Mouse (Mus musculus) stomach, postnatal 0 days (tissue): ENCODE data around the gene Pitpnm2. TPM values are rescaled to one million over a fixed set of nuclear protein-coding genes. Genes with fewer than 3 reads are reported as not detected.

Source experiments
- ATAC-seq: fragments of 200-750 bp; cut with Nextera tagmentation; 2 replicates; pipeline ENCODE4 v1.8.0; 2017; ENCODE audit not compliant: low FRiP score, low TSS enrichment
- DNase-seq: peaks from one replicate; pipeline ENCODE4 v3.0.0-alpha.2; 2016; ENCODE audit warnings: low spot score
- H3K27ac ChIP-seq: fragments of 300-500 bp; sonication (generic); replicated peaks from 2 replicates; pipeline ENCODE4 v1.5.1; 2014; ENCODE audit warnings: mild to moderate bottlenecking, control low read depth
- H3K27me3 ChIP-seq: fragments of 300-500 bp; sonication (generic); 2 replicates; pipeline ENCODE4 v1.6.1; 2014; ENCODE audit warnings: low read length; ENCODE audit not compliant: control insufficient read depth, insufficient read depth
- H3K36me3 ChIP-seq: fragments of 300-500 bp; sonication (generic); 2 replicates; pipeline ENCODE4 v1.6.1; 2014; ENCODE audit warnings: low read length, mixed read lengths; ENCODE audit not compliant: control insufficient read depth, insufficient read depth
- H3K4me1 ChIP-seq: fragments of 300-500 bp; sonication (generic); replicated peaks from 2 replicates; pipeline ENCODE4 v1.6.1; 2014; ENCODE audit warnings: antibody characterized with exemption; ENCODE audit not compliant: control insufficient read depth, insufficient read depth
- H3K4me2 ChIP-seq: fragments of 300-500 bp; sonication (generic); replicated peaks from 2 replicates; pipeline ENCODE4 v1.6.1; 2014; ENCODE audit warnings: low read depth, mild to moderate bottlenecking, control low read depth, moderate library complexity
- H3K4me3 ChIP-seq: fragments of 300-500 bp; sonication (generic); 2 replicates; pipeline ENCODE4 v1.5.1; 2014; ENCODE audit warnings: low read depth, low read length, control low read depth
- H3K9ac ChIP-seq: fragments of 300-500 bp; sonication (generic); 2 replicates; pipeline ENCODE4 v1.6.1; 2014; ENCODE audit warnings: mild to moderate bottlenecking, low read length, control low read depth, mixed read lengths
- H3K9me3 ChIP-seq: fragments of 300-500 bp; sonication (generic); 2 replicates; pipeline ENCODE4 v1.6.1; 2016; ENCODE audit warnings: low read length; ENCODE audit not compliant: control insufficient read depth
- CTCF ChIP-seq: IDR thresholded peaks from 2 replicates; pipeline ENCODE4 v1.5.1; 2016; ENCODE audit warnings: antibody characterized with exemption, low read depth, mild to moderate bottlenecking, moderate library complexity
- EP300 ChIP-seq: optimal IDR thresholded peaks from 2 replicates; pipeline ENCODE3; 2016; ENCODE audit warnings: antibody characterized with exemption
- WGBS: fragments of 180-500 bp; shearing (Covaris S2); extraction: QIAGEN DNeasy Blood & Tissue Kit; methylation state at CpG from one replicate; pipeline ENCODE4 v1.1.7; 2014; 5-methylcytosine and 5-hydroxymethylcytosine counted together
- polyA plus RNA-seq: library from polyadenylated mRNA; unstranded; fragments of >200 nt; fragmentation: Nextera tagmentation; extraction: Ambion mirVana; gene quantifications from 2 replicates; pipeline ENCODE4 v1.2.1, GENCODE M21; 2015

The Pitpnm2 gene
- polyA plus RNA-seq, 1 experiment from 2014 or later: 1.8 TPM

DNA sequence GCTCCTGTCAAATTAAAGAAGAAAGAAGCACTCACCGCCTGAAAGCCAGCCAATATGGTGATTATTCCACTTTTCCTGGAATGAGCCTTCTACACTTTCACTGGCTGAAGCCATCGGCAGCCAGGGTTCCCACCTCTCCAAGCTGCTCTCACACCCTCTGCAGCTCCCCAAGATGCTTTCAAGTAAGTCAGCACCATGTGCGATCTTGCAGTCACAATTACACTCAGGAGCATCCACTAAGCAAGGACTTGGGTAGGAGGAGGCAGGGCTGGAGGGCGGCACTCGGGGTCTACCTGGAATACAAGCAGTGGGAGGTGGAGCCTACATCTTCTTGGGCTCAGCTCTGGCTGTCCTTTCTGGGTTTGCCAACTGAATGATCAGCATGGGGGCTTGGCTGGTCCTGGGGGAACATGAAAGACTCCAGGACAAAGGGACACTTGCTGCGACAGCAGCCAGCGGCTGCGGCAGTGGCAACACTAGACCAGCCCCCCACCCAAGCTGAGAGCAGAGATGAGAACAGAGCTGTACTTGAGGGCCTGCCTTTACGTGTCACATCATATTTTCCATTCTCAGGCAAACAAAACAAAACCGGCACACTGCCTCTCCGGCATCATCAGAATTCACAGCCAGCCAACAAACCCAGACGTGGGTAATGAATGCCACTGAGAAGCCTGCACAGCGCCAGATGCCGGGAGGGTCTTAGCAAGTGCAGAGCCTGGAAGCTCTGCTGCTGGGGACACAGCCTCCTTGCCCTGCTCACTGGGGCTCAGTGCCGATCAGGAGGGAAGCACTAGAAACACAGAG, 64.5 kb downstream of the Pitpnm2 start:
- 49% methylated on average over 15 of the region's 15 CpGs for WGBS
- H3K4me1 ChIP-seq: peaks cover 3% of the 10 kb centered on the region; the same call in 1 of the 2 replicates

DNA sequence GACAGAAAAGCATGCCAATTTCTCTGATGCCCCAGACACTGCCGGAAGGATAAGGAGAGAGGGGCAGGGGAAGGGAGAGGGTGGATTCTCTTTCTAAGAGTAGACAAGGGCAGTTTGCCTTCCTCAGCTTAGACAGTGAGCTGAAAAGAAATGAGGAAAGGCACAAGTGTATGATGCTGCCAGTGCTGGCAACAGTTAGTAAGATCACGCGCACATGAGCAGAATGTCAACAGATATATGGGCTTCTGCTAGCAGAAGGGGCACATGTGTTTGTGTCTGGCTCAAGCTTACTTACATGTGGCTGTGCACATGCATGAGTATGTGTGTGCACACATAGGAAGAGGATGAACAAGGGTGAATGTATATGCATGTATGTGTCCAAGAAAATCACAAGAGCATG, 65.4 kb downstream of the Pitpnm2 start:
- H3K36me3 ChIP-seq: no peaks in the 10 kb centered on the region
- TF ChIP-seq EP300 (no peak), CTCF (no peak)
- 71% methylated on average over 3 of the region's 3 CpGs for WGBS

More for the DNA sequence above, 64.5 kb downstream of the Pitpnm2 start:
- ATAC-seq: no peak
- H3K27ac ChIP-seq: no peak overlapping the region; the same call in 1 of the 2 replicates
- H3K4me2 ChIP-seq: peak overlapping the region; percentile 14; the same call in 1 of the 2 replicates
- H3K27me3 ChIP-seq: no peaks in the 10 kb centered on the region
- no peaks in the 10 kb centered on the region for H3K36me3 ChIP-seq
- H3K9ac ChIP-seq: no peak overlapping the region
- no peaks in the 10 kb centered on the region for H3K9me3 ChIP-seq
- DNase-seq: no peak
- TF ChIP-seq EP300 (no peak), CTCF (no peak)
- H3K4me3 ChIP-seq: no peak overlapping the region

DNA sequence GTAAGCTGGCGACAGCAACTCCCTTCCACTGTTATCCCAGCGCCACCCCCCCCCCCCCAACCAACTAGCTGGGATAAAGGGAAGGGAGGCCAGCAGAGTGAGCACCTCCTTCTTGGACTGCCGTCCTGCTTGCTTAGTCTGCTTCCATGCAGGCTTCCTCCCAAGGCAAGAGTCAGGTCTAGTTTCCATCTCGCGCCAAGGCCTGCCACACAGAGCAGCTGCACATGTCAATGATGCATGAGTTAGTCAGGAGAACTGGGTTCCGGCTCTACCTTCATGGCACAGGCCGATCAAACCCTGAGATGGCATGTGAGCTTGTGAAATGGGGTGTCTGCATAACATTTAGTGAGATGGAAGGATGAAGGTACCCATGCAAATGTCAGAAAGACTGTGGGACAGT, 66.9 kb downstream of the Pitpnm2 start:
- H3K27me3 ChIP-seq: no peaks in the 10 kb centered on the region
- ATAC-seq (no peak), DNase-seq (no peak)
- H3K4me3 ChIP-seq: no peak overlapping the region
- no peaks in the 10 kb centered on the region for H3K9me3 ChIP-seq
- H3K4me2 ChIP-seq: no peak overlapping the region
- no peaks in the 10 kb centered on the region for H3K36me3 ChIP-seq
- H3K4me1 ChIP-seq: peaks cover 3% of the 10 kb centered on the region; the same call in 1 of the 2 replicates
- H3K9ac ChIP-seq: no peak overlapping the region
- H3K27ac ChIP-seq: no peak overlapping the region
- TF ChIP-seq EP300 (no peak), CTCF (no peak)
- 86% methylated on average over 6 of the region's 7 CpGs for WGBS

More for the DNA sequence above, 65.4 kb downstream of the Pitpnm2 start:
- H3K4me3 ChIP-seq: no peak overlapping the region
- DNase-seq (no peak), ATAC-seq (no peak)
- H3K27ac ChIP-seq: no peak overlapping the region
- H3K27me3 ChIP-seq: no peaks in the 10 kb centered on the region
- H3K9ac ChIP-seq: no peak overlapping the region
- H3K9me3 ChIP-seq: no peaks in the 10 kb centered on the region
- H3K4me2 ChIP-seq: no peak overlapping the region
- peaks cover 3% of the 10 kb centered on the region; the same call in 1 of the 2 replicates for H3K4me1 ChIP-seq

DNA sequence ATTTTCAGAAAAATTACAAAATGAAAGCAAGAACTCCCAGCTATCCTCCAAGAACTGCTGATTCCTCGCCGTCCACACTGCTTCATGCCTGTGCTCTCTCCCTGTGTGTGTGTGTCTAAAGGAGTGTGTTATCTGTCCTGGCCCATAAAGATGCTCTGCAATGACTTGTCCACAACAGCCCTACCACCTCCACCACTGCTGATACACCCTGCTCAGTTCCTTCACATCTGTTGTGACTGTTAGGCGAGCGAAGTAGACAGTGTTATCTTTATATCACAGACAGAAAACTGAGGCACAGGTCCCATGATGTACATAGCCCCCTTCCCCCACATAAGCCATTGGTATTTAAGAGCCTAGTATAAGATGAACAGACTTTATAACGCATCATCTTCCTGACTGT, 67.5 kb downstream of the Pitpnm2 start:
- Histone ChIP-seq H3K9ac (no peak overlapping the region), H3K27me3 (no peaks in the 10 kb centered on the region), H3K36me3 (no peaks in the 10 kb centered on the region), H3K9me3 (no peaks in the 10 kb centered on the region), H3K4me1 (no peaks in the 10 kb centered on the region; the same call in 1 of the 2 replicates), H3K4me2 (no peak overlapping the region), H3K4me3 (no peak overlapping the region), H3K27ac (no peak overlapping the region)
- DNase-seq (no peak), ATAC-seq (no peak)
- TF ChIP-seq EP300 (no peak), CTCF (no peak)
- 90% methylated on average over 5 of the region's 5 CpGs for WGBS

DNA sequence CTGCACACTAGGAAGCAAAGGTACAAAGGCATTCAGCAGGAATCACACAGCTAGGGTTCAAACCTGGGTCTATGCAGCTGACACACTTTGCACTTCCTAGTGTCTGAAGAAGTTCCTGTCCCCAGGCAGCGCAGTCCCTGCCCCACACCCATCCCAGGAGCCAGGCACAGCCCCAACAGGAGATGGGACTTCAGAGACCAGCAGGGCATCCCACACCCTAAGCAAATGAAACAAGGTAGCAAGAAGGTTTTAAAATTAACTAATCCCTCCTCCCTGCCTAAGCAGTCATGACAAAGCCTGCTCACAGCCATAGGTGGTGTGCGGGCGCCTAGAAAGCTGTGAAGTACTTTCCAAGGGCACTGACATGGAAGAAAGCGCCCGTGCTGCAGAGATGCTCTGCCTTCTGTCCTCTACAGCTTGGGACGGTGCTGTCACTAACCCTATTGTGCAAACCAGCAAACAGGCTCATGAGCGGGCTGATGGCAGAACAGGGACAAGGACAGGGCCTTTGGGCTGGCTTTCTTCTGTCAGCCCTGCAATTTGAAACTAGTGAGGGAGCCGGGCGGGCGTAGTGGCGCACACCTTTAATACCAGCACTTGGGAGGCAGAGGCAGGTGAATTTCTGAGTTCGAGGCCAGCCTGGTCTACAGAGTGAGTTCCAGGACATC, 68.9 kb downstream of the Pitpnm2 start:
- WGBS: 68% methylated on average over 12 of the region's 12 CpGs
- no peak for ATAC-seq

DNA sequence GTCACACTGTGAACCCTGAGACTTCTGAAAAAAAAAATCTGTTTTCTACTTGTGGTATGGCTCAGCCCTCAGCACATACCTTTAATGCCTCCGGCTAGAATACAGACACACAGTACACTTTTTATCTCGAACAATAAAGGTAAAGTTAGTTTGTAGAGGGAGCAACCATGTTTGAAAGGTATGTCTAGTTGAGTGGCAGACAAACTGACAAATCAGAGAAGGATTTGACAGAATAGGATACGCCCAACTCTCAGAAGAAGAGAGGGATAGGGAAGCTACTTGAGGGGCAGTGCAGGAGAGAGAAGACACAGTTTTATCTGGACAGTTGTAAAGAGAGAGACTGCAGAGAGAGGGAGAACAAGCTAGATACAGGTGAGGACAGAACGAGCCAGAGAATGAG, 70.1 kb downstream of the Pitpnm2 start:
- Histone ChIP-seq H3K27me3 (no peaks in the 10 kb centered on the region), H3K27ac (no peak overlapping the region), H3K36me3 (no peaks in the 10 kb centered on the region), H3K9me3 (no peaks in the 10 kb centered on the region), H3K4me3 (no peak overlapping the region), H3K4me2 (no peak overlapping the region), H3K4me1 (no peaks in the 10 kb centered on the region), H3K9ac (no peak overlapping the region)
- WGBS: 88% methylated on average over 4 of the region's 4 CpGs
- TF ChIP-seq EP300: no peak
- no peak for TF ChIP-seq CTCF
- no peak for ATAC-seq
- DNase-seq: no peak

More for the DNA sequence above, 68.9 kb downstream of the Pitpnm2 start:
- no peak overlapping the region for H3K4me2 ChIP-seq
- H3K9ac ChIP-seq: no peak overlapping the region
- no peaks in the 10 kb centered on the region for H3K27me3 ChIP-seq
- H3K9me3 ChIP-seq: no peaks in the 10 kb centered on the region
- no peak overlapping the region for H3K27ac ChIP-seq
- no peaks in the 10 kb centered on the region; the same call in 1 of the 2 replicates for H3K4me1 ChIP-seq
- no peak overlapping the region for H3K4me3 ChIP-seq
- no peaks in the 10 kb centered on the region for H3K36me3 ChIP-seq
- TF ChIP-seq CTCF (no peak), EP300 (no peak)
- no peak for DNase-seq
